Mouse (Mus musculus) ES-E14 (cell line): ENCODE measurements around the gene Snx7.

Experiments
- CHD2 ChIP-seq: IDR thresholded peaks from 2 replicates; pipeline ENCODE4 v1.6.1; 2014; ENCODE audit warnings: mild to moderate bottlenecking, low read depth, low read length, inconsistent platforms
- HCFC1 ChIP-seq: IDR thresholded peaks from 2 replicates; pipeline ENCODE4 v1.6.1; 2012; ENCODE audit warnings: low read length, inconsistent platforms, borderline replicate concordance; ENCODE audit not compliant: insufficient read depth
- MAFK ChIP-seq: IDR thresholded peaks from 2 replicates; pipeline ENCODE4 v1.6.1; 2014; ENCODE audit warnings: mild to moderate bottlenecking, low read depth, low read length, inconsistent platforms; ENCODE audit not compliant: insufficient read depth
- ZC3H11A ChIP-seq: IDR thresholded peaks from 2 replicates; pipeline ENCODE4 v1.6.1; 2012; ENCODE audit warnings: low read depth, mild to moderate bottlenecking, inconsistent platforms, low read length, borderline replicate concordance
- ZNF384 ChIP-seq: IDR thresholded peaks from 2 replicates; pipeline ENCODE4 v1.6.1; 2012; ENCODE audit warnings: low read depth, low read length, inconsistent platforms

DNA sequence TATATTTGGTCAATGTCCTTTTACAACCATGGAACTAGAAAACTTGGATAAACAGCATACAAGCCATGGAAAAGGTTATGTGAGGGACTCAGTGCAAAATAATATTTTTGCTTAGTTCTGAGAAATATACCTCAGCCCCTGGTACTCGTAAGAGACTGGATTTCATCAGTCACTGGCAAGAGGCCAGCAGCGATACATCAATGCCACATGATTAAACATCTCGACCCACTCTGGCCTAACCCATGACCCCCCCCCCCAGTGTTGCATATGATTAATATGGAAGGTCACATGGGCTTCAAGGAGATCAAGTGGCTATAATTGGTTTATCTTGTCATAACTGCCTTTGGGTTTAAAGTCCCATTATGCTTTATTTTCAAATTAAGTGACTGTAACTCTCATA is 46.7 kb upstream of the Snx7 start:
- no peak for TF ChIP-seq ZC3H11A
- TF ChIP-seq CHD2 = no peak
- no peak for TF ChIP-seq MAFK
- TF ChIP-seq HCFC1 = no peak
- no peak for TF ChIP-seq ZNF384
